Mouse (Mus musculus): ENCODE data around the gene Scfd2. TPM values are rescaled to one million over a fixed set of nuclear protein-coding genes. Genes with fewer than 3 reads are reported as not detected.

Gene Scfd2
- polyA plus RNA-seq, 1 experiment from 2014 or later: 20.0 TPM

DNA sequence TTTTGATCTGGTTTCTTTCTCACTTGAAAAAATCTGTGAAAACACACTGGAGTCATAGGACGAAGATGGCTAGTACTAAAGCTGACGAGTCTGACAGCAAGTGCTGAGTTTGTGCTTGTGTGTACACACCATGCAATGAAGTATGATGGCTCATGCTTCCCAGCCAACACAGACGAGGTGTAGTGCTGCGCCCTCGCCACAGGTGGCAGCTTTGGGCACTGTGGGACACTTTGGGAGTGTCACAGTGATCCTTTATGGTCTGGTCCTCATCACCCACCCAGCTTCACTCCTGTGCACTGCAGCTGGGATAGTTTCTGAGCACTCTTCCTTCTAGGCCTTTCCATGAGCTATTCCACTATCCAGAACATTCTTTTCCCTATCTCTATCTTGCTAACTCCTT is 234.4 kb downstream of the Scfd2 start:
- Histone ChIP-seq H3K27ac (no peak overlapping the region), H3K4me1 (replicated peaks) (peaks cover 11% of the 10 kb centered on the region), H3K27me3 (no peaks in the 10 kb centered on the region), H3K4me3 (no peak overlapping the region), H3K4me2 (no peak overlapping the region), H3K9ac (no peak overlapping the region), H3K36me3 (no peaks in the 10 kb centered on the region), H3K9me3 (no peaks in the 10 kb centered on the region)
- WGBS: 80% methylated on average over 5 of the region's 5 CpGs
- no peak for ATAC-seq (ENCODE audit: low FRiP score)

DNA sequence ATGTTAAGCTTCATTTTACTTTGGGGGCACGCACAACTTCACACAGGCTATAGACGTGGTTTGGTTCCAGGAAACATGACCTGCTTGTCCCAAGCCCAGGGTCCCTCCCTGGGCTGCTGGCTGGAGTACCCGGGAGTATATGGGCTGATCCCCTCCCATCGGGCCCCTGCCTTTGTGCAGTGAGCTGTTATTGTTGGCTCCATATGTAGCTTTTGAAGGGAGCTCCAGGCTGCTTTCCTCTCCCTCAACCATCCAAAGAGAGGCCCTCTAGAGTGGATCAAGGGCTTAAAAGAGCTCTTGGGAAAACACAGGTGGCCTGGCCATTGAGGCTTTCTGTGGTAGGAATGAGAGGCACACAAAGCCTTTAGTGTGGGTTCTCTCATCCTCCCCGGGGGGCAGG is 235.5 kb downstream of the Scfd2 start:
- H3K27me3 ChIP-seq: no peaks in the 10 kb centered on the region
- no peak for ATAC-seq (ENCODE audit: low FRiP score)
- H3K36me3 ChIP-seq: no peaks in the 10 kb centered on the region
- H3K4me2 ChIP-seq: no peak overlapping the region
- H3K27ac ChIP-seq: no peak overlapping the region
- H3K9me3 ChIP-seq: no peaks in the 10 kb centered on the region
- H3K4me3 ChIP-seq: no peak overlapping the region
- peaks cover 18% of the 10 kb centered on the region for H3K4me1 ChIP-seq (replicated peaks)
- 60% methylated on average over 5 of the region's 5 CpGs for WGBS
- H3K9ac ChIP-seq: no peak overlapping the region

DNA sequence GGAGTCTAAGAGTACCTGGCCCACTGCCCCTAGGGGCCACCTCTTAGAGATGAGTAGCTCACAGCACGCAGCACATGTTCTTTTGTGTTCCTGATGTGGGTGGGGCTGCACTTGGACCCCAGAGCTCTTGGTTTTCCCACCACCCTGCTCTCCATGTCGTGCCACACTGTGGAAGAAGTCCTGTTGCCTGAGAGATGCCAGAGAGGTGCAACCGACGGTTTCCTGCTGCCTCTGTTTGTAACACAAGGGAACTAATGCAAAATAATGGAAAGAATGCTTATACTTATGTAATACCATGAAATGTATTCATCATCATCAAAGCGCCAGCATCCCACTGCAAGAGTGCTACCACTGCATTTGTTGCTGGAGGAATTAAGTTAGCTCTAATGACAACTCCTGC is 238.0 kb downstream of the Scfd2 start:
- Histone ChIP-seq H3K4me2 (no peak overlapping the region), H3K4me1 (replicated peaks) (peaks cover 11% of the 10 kb centered on the region; the same call in 1 of the 2 replicates), H3K9ac (no peak overlapping the region), H3K9me3 (no peaks in the 10 kb centered on the region), H3K27me3 (no peaks in the 10 kb centered on the region), H3K4me3 (no peak overlapping the region), H3K36me3 (no peaks in the 10 kb centered on the region), H3K27ac (no peak overlapping the region)
- no peak for ATAC-seq (ENCODE audit: low FRiP score)
- 66% methylated on average over 5 of the region's 5 CpGs for WGBS

DNA sequence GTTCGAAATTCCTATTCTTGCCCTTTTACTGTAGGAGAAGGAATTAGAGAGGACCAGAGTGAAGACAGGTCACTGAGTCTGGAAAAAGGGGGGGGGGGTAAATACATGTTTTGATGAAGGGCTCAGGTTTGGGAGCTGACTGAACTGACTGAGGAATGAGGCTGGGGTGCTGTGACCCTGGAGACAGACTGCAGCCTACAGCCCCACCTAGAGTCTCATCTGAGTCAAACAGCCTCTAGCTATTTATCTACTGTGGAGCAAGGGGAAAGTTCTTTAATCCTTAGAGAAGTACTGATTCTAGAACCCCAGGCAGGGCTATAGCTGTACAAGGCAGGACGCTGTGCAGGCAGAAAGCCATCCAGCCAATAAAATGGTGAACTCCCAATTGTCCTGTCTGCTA is 239.5 kb downstream of the Scfd2 start:
- H3K9ac ChIP-seq: no peak overlapping the region
- H3K27ac ChIP-seq: no peak overlapping the region
- no peaks in the 10 kb centered on the region for H3K9me3 ChIP-seq
- peaks cover 13% of the 10 kb centered on the region; the same call in 1 of the 2 replicates for H3K4me1 ChIP-seq (replicated peaks)
- H3K36me3 ChIP-seq: no peaks in the 10 kb centered on the region
- H3K27me3 ChIP-seq: no peaks in the 10 kb centered on the region
- WGBS: 85% methylated on average over 2 of the region's 2 CpGs
- no peak for ATAC-seq (ENCODE audit: low FRiP score)
- H3K4me2 ChIP-seq: no peak overlapping the region
- H3K4me3 ChIP-seq: no peak overlapping the region

DNA sequence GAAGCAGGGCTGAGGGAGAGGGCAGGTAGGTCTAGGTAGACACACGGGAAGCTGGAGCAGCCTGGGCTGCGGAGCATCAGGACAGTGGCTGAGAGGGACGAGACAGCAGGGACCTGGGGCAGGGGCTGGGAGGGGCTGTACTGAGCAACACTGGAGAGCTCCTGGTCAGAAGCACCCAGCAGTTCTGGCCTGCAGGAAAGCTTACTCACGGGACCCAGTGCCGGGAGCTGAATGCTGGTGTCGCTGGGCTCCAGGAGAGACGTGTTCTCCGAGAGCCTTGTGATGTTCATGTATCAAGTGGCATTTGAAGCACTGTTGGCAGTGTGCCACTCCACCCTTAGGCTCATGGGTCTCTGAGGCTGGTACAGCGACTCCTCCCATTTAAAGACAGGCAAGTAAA is 240.0 kb downstream of the Scfd2 start:
- Histone ChIP-seq H3K4me3 (no peak overlapping the region), H3K36me3 (no peaks in the 10 kb centered on the region), H3K27me3 (no peaks in the 10 kb centered on the region), H3K9me3 (no peaks in the 10 kb centered on the region), H3K27ac (no peak overlapping the region), H3K4me1 (replicated peaks) (peaks cover 13% of the 10 kb centered on the region; the same call in 1 of the 2 replicates), H3K4me2 (no peak overlapping the region), H3K9ac (no peak overlapping the region)
- WGBS: 60% methylated on average over 9 of the region's 9 CpGs
- no peak for ATAC-seq (ENCODE audit: low FRiP score)

DNA sequence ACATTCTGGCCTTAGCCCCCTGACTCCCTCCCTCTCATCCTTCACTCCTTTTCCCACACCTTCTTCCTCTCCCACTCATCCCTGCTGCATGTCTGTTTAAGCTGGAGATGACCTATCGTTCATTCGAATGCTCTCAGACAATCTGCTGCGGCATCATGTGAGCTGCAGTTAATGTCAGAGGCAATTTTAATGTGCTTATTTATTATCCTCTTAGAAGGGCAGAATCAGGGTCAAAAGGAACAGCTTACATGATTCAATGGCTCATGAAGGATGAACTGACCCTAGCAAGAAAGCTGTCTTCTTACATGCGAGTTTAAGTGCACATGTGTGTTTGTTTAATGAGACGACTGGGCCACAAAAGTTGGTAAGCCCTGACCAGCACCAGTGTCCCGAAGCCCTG is 241.6 kb downstream of the Scfd2 start:
- WGBS: 85% methylated on average over 6 of the region's 6 CpGs
- no peak for ATAC-seq (ENCODE audit: low FRiP score)
- Histone ChIP-seq H3K27ac (no peak overlapping the region), H3K4me2 (no peak overlapping the region), H3K4me1 (replicated peaks) (peaks cover 13% of the 10 kb centered on the region; the same call in 1 of the 2 replicates), H3K9me3 (no peaks in the 10 kb centered on the region), H3K4me3 (no peak overlapping the region), H3K9ac (no peak overlapping the region), H3K36me3 (no peaks in the 10 kb centered on the region), H3K27me3 (no peaks in the 10 kb centered on the region)

DNA sequence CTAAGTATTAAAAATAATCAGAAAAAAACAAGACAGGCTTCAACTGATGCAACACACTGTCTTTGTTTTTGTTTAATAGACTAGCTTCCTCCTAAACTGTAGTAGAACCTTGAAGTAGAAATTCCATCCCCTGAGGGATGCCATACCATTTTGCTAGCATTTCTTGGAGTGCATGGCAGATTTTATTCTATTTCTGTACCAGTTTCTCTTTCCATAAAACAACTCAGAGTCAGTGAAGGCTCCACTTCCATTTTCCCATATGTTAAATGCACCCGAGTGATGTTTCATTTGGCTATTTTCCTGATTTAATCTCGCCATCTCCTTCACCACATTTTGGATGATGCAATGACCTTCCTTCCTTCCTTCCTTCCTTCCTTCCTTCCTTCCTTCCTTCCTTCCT is 243.4 kb downstream of the Scfd2 start:
- Histone ChIP-seq H3K4me3 (no peak overlapping the region), H3K4me1 (replicated peaks) (peaks cover 13% of the 10 kb centered on the region; the same call in 1 of the 2 replicates), H3K27ac (no peak overlapping the region), H3K4me2 (no peak overlapping the region), H3K9ac (no peak overlapping the region), H3K36me3 (no peaks in the 10 kb centered on the region), H3K9me3 (no peaks in the 10 kb centered on the region), H3K27me3 (no peaks in the 10 kb centered on the region)
- WGBS: 90% methylated on average over 2 of the region's 2 CpGs
- ATAC-seq (ENCODE audit: low FRiP score): no peak

DNA sequence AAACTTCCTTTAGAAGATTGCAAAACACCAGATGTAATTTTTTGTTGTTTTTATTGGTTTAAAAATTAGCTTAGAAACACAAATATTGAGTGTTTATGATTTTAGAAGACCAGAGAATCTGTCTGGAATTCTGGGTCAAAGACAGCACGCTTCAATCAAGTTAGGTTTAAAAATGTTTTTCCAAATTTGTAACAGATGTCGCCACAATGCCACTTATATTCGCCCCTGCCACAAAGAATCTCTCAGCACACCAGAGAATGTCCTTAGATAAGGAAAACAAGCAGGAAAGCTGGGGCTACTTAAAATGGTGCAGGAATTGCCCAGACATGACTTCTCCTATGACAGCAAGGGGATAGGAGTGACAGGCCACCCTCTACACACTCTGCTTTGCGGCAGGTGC is 245.3 kb downstream of the Scfd2 start:
- no peak overlapping the region for H3K9ac ChIP-seq
- H3K4me2 ChIP-seq: no peak overlapping the region
- 85% methylated on average over 4 of the region's 4 CpGs for WGBS
- no peak for ATAC-seq (ENCODE audit: low FRiP score)
- H3K4me1 ChIP-seq (replicated peaks): peaks cover 8% of the 10 kb centered on the region; the same call in 1 of the 2 replicates
- no peak overlapping the region for H3K27ac ChIP-seq
- H3K27me3 ChIP-seq: no peaks in the 10 kb centered on the region
- H3K9me3 ChIP-seq: no peaks in the 10 kb centered on the region
- no peaks in the 10 kb centered on the region for H3K36me3 ChIP-seq
- no peak overlapping the region for H3K4me3 ChIP-seq

DNA sequence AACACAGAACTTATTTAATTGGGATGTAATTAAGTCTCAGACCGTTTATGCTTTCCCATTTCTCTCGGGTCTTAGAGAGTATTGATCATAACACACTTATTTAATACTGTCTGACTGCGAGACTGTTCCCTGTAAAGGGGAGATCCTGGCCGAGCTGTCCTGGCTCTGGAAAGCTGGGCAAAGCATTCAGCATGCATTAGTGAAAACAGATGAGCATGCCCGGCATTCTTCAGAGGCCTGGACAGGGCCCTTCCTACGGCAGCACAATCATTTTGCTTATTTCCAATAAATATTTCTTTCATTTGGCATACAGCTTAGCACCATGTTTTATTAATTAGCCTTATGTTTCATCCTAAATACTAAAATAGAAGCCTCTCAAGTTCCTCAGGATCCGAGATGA is 245.8 kb downstream of the Scfd2 start:
- no peak overlapping the region for H3K9ac ChIP-seq
- H3K27me3 ChIP-seq: no peaks in the 10 kb centered on the region
- H3K4me3 ChIP-seq: no peak overlapping the region
- no peak overlapping the region for H3K4me2 ChIP-seq
- ATAC-seq (ENCODE audit: low FRiP score): no peak
- no peaks in the 10 kb centered on the region for H3K36me3 ChIP-seq
- no peak overlapping the region for H3K27ac ChIP-seq
- WGBS: 62% methylated on average over 7 of the region's 7 CpGs
- no peaks in the 10 kb centered on the region for H3K9me3 ChIP-seq
- peaks cover 9% of the 10 kb centered on the region; the same call in 1 of the 2 replicates for H3K4me1 ChIP-seq (replicated peaks)

DNA sequence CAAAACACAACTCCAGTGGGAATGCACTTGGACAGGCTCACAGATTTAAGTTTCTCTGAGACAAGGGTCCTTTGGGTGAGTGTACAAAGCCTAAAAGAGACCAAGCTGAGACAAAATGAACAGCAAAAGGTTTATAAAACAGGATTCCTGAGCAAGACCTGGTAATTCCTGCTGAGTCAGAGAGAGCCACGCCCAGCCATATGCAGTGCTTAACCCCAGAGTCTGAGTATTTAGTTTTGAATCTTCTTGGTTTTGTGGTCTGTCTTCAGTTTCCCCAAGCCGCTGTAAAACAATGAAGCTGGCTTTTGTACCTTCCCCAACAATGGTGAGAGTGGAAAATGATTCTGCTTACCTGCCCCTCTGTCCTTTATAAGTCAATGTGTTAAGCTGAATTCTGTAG is 246.3 kb downstream of the Scfd2 start:
- H3K9me3 ChIP-seq: no peaks in the 10 kb centered on the region
- H3K27ac ChIP-seq: no peak overlapping the region
- H3K4me2 ChIP-seq: no peak overlapping the region
- no peaks in the 10 kb centered on the region for H3K36me3 ChIP-seq
- WGBS: 74% methylated on average over 2 of the region's 2 CpGs
- ATAC-seq (ENCODE audit: low FRiP score): no peak
- H3K27me3 ChIP-seq: no peaks in the 10 kb centered on the region
- H3K4me3 ChIP-seq: no peak overlapping the region
- H3K9ac ChIP-seq: no peak overlapping the region
- H3K4me1 ChIP-seq (replicated peaks): peaks cover 9% of the 10 kb centered on the region; the same call in 1 of the 2 replicates

DNA sequence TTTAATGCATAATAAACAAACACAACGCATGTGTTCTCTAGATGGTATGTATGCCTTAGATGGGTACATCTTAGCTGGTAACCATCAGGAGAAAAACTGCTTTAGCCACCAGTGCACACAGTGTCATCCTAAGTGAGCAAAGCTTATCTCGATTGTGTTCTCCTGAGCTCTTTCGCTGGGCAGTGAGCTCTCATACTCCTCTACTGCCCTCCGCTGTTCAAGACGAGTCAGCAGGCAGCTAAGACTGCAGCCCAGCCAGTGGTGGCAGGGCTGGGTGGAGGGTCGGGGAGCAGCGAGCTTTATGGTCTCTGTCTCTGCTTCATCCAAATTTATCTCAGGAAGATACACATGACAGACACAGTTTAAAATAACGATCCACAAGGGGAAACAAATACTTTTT is 248.0 kb downstream of the Scfd2 start:
- Histone ChIP-seq H3K27me3 (no peaks in the 10 kb centered on the region), H3K4me1 (replicated peaks) (0 out of 2 replicates have a peak, but pooled peaks cover 5% of the 10 kb centered on the region), H3K9me3 (no peaks in the 10 kb centered on the region), H3K4me2 (no peak overlapping the region), H3K27ac (no peak overlapping the region), H3K4me3 (no peak overlapping the region), H3K9ac (no peak overlapping the region), H3K36me3 (no peaks in the 10 kb centered on the region)
- 50% methylated on average over 8 of the region's 8 CpGs for WGBS
- no peak for ATAC-seq (ENCODE audit: low FRiP score)

DNA sequence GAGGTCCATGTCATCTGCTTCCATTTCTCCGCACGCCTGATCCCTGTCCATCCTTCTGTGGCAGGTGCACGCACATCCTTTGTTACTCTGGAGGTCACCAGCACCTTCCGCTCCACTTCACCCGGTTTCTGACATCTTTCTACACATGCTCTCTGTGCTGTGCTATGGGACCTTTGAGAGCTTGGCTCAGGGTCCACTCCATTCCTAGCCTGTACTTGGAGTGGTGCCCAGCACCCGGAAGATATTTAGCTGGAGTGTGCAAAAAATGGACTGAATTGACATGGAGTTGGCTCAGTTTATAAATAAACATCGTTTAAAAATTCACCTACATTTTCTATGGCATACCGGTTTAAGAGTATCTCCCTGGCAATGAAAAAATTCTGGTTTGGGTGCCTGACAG is 250.1 kb downstream of the Scfd2 start:
- Histone ChIP-seq H3K36me3 (no peaks in the 10 kb centered on the region), H3K4me1 (replicated peaks) (peaks cover 10% of the 10 kb centered on the region), H3K9ac (no peak overlapping the region), H3K4me3 (no peak overlapping the region), H3K9me3 (no peaks in the 10 kb centered on the region), H3K27ac (no peak overlapping the region), H3K4me2 (no peak overlapping the region), H3K27me3 (no peaks in the 10 kb centered on the region)
- no peak for ATAC-seq (ENCODE audit: low FRiP score)
- 88% methylated on average over 8 of the region's 8 CpGs for WGBS

DNA sequence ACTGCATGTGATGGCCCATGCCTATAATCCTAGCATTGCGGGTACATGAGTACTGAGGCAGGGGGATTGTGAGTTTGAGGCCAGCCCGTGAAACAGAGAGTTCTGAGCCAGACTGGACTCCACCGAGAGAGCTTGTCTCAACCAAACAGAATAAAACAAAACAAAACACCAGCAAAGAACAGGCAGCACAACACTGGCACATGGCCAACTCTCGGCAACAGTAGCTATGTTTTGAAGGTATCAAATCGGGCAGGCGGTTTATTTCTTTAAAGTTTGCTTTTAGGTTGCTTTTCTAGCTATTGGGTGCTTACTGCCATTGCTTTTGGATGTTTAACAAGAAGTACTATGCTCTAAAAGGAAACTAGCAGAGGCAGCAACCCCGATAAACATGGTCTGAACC is 251.9 kb downstream of the Scfd2 start:
- Histone ChIP-seq H3K36me3 (no peaks in the 10 kb centered on the region), H3K9me3 (no peaks in the 10 kb centered on the region), H3K27ac (no peak overlapping the region), H3K4me2 (no peak overlapping the region), H3K27me3 (no peaks in the 10 kb centered on the region), H3K4me3 (no peak overlapping the region), H3K4me1 (replicated peaks) (peaks cover 10% of the 10 kb centered on the region), H3K9ac (no peak overlapping the region)
- 83% methylated on average over 7 of the region's 7 CpGs for WGBS
- no peak for ATAC-seq (ENCODE audit: low FRiP score)
